Mouse (Mus musculus): ENCODE data around the gene Homer2. TPM values are rescaled to one million over a fixed set of nuclear protein-coding genes. Genes with fewer than 3 reads are reported as not detected.

Homer2 gene
- polyA plus RNA-seq, 1 experiment from 2014 or later = 30.1 TPM

DNA sequence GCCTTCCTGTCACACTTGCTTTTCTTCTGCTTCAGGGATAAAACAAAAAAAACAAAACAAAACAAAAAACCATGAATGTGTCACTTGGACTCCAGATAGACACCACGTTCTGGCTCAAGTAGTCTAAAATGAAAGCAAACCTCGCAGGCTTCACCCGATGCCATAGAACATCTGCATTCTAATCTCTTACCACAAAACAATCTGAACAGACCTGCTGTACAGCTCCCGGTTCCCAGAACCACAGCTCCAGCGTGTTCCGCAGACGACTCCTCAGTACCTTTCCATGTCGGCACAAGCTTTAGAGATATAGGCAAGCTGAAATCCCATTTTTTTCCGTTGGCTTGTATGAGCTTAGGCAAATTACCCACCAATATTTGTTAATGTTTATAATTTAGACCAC is 22.5 kb upstream of the Homer2 start:
- H3K36me3 ChIP-seq (ENCODE audit: control insufficient read depth, insufficient read depth, low read length) = no peaks in the 10 kb centered on the region
- no peaks in the 10 kb centered on the region for H3K27me3 ChIP-seq (ENCODE audit: control insufficient read depth, insufficient read depth, low read length)
- no peak overlapping the region for H3K9ac ChIP-seq (ENCODE audit: low read length)
- no peaks in the 10 kb centered on the region for H3K9me3 ChIP-seq (ENCODE audit: control insufficient read depth, low read length)
- H3K4me2 ChIP-seq (ENCODE audit: low read depth, low read length, severe bottlenecking) = no peak overlapping the region
- DNase-seq (ENCODE audit: low spot score) (no peak), ATAC-seq (replicated peaks; ENCODE audit: low FRiP score) (no peak)
- WGBS = 91% methylated on average over 9 of the region's 9 CpGs
- no peak overlapping the region for H3K27ac ChIP-seq (ENCODE audit: low read depth, low read length)
- H3K4me1 ChIP-seq (replicated peaks; ENCODE audit: control insufficient read depth, insufficient read depth, low read length) = no peaks in the 10 kb centered on the region
- H3K4me3 ChIP-seq (ENCODE audit: low read depth, low read length) = no peak overlapping the region

- Histone ChIP-seq H3K4me3 (ENCODE audit: low read depth, low read length) (no peak overlapping the region), H3K4me2 (ENCODE audit: low read depth, low read length, severe bottlenecking) (no peak overlapping the region), H3K4me1 (replicated peaks; ENCODE audit: control insufficient read depth, insufficient read depth, low read length) (no peaks in the 10 kb centered on the region), H3K27ac (ENCODE audit: low read depth, low read length) (no peak overlapping the region), H3K36me3 (ENCODE audit: control insufficient read depth, insufficient read depth, low read length) (no peaks in the 10 kb centered on the region), H3K9me3 (ENCODE audit: control insufficient read depth, low read length) (no peaks in the 10 kb centered on the region), H3K27me3 (ENCODE audit: control insufficient read depth, insufficient read depth, low read length) (no peaks in the 10 kb centered on the region), H3K9ac (ENCODE audit: low read length) (no peak overlapping the region)
- WGBS = 84% methylated on average over 9 of the region's 9 CpGs
- ATAC-seq (replicated peaks; ENCODE audit: low FRiP score) (no peak), DNase-seq (ENCODE audit: low spot score) (no peak)
These were observed 20.4 kb upstream of the Homer2 start for GRCm38 (mm10) chr7:81727716-81728115.

DNA sequence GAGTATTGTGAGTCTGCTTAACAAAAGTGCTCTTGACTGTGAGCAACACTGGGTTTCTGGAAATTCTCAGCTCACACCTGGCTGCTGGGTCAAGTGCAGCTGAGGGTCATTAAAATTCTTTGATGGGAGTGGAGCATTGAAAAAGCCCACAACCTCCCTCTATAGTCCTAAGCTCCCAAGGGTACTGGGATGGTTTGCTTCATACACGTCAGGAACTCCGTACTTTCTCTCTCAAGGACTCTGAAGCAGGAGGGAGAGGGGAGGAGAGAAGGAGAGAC is 19.3 kb upstream of the Homer2 start:
- no peaks in the 10 kb centered on the region for H3K9me3 ChIP-seq (ENCODE audit: control insufficient read depth, low read length)
- H3K36me3 ChIP-seq (ENCODE audit: control insufficient read depth, insufficient read depth, low read length) = no peaks in the 10 kb centered on the region
- H3K27ac ChIP-seq (ENCODE audit: low read depth, low read length) = no peak overlapping the region
- DNase-seq (ENCODE audit: low spot score) = no peak
- no peak for ATAC-seq (replicated peaks; ENCODE audit: low FRiP score)
- no peak overlapping the region for H3K9ac ChIP-seq (ENCODE audit: low read length)
- 78% methylated on average over 2 of the region's 2 CpGs for WGBS
- no peaks in the 10 kb centered on the region for H3K27me3 ChIP-seq (ENCODE audit: control insufficient read depth, insufficient read depth, low read length)
- H3K4me3 ChIP-seq (ENCODE audit: low read depth, low read length) = no peak overlapping the region
- no peak overlapping the region for H3K4me2 ChIP-seq (ENCODE audit: low read depth, low read length, severe bottlenecking)
- H3K4me1 ChIP-seq (replicated peaks; ENCODE audit: control insufficient read depth, insufficient read depth, low read length) = no peaks in the 10 kb centered on the region

GRCm38 (mm10) chr7:81725986-81726727 is 18.8 kb upstream of the Homer2 start:
- H3K4me1 ChIP-seq (replicated peaks; ENCODE audit: control insufficient read depth, insufficient read depth, low read length) = no peaks in the 10 kb centered on the region
- H3K4me2 ChIP-seq (ENCODE audit: low read depth, low read length, severe bottlenecking) = no peak overlapping the region
- H3K9me3 ChIP-seq (ENCODE audit: control insufficient read depth, low read length) = no peaks in the 10 kb centered on the region
- no peak overlapping the region for H3K9ac ChIP-seq (ENCODE audit: low read length)
- DNase-seq (ENCODE audit: low spot score) (no peak), ATAC-seq (replicated peaks; ENCODE audit: low FRiP score) (no peak)
- no peak overlapping the region for H3K4me3 ChIP-seq (ENCODE audit: low read depth, low read length)
- H3K27ac ChIP-seq (ENCODE audit: low read depth, low read length) = no peak overlapping the region
- 86% methylated on average over 18 of the region's 18 CpGs for WGBS
- H3K27me3 ChIP-seq (ENCODE audit: control insufficient read depth, insufficient read depth, low read length) = no peaks in the 10 kb centered on the region
- H3K36me3 ChIP-seq (ENCODE audit: control insufficient read depth, insufficient read depth, low read length) = no peaks in the 10 kb centered on the region

DNA sequence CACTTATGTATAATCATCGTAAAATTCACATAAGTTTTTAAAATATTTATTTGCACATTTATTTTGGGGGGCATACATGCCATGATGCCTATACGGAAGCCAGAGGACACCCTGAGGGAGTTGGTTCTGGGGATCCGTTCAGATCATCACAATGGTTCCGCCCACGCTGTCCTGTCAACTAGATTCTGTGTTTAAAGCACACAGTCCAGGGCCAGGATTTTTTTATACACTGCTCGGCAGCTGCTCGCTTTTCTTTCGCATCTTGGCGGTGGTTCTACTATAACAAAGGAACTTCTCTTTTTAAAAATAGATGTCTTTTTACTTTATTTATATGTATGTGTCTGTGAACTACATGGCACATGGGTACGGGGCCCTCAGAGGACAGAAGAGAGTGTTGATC is 16.5 kb upstream of the Homer2 start:
- Histone ChIP-seq H3K4me1 (replicated peaks; ENCODE audit: control insufficient read depth, insufficient read depth, low read length) (no peaks in the 10 kb centered on the region), H3K4me2 (ENCODE audit: low read depth, low read length, severe bottlenecking) (no peak overlapping the region), H3K27ac (ENCODE audit: low read depth, low read length) (no peak overlapping the region), H3K36me3 (ENCODE audit: control insufficient read depth, insufficient read depth, low read length) (no peaks in the 10 kb centered on the region), H3K9me3 (ENCODE audit: control insufficient read depth, low read length) (no peaks in the 10 kb centered on the region), H3K4me3 (ENCODE audit: low read depth, low read length) (no peak overlapping the region), H3K9ac (ENCODE audit: low read length) (no peak overlapping the region), H3K27me3 (ENCODE audit: control insufficient read depth, insufficient read depth, low read length) (no peaks in the 10 kb centered on the region)
- ATAC-seq (replicated peaks; ENCODE audit: low FRiP score) (no peak), DNase-seq (ENCODE audit: low spot score) (no peak)
- WGBS = 94% methylated on average over 10 of the region's 10 CpGs

GRCm38 (mm10) chr7:81721271-81721670 is 13.9 kb upstream of the Homer2 start:
- Histone ChIP-seq H3K9ac (ENCODE audit: low read length) (no peak overlapping the region), H3K36me3 (ENCODE audit: control insufficient read depth, insufficient read depth, low read length) (no peaks in the 10 kb centered on the region), H3K4me3 (ENCODE audit: low read depth, low read length) (no peak overlapping the region), H3K4me2 (ENCODE audit: low read depth, low read length, severe bottlenecking) (no peak overlapping the region), H3K4me1 (replicated peaks; ENCODE audit: control insufficient read depth, insufficient read depth, low read length) (no peaks in the 10 kb centered on the region), H3K27me3 (ENCODE audit: control insufficient read depth, insufficient read depth, low read length) (no peaks in the 10 kb centered on the region), H3K27ac (ENCODE audit: low read depth, low read length) (no peak overlapping the region), H3K9me3 (ENCODE audit: control insufficient read depth, low read length) (no peaks in the 10 kb centered on the region)
- WGBS = 70% methylated on average over 5 of the region's 5 CpGs
- DNase-seq (ENCODE audit: low spot score) (no peak), ATAC-seq (replicated peaks; ENCODE audit: low FRiP score) (no peak)

GRCm38 (mm10) chr7:81719216-81719661 is 11.9 kb upstream of the Homer2 start:
- H3K27me3 ChIP-seq (ENCODE audit: control insufficient read depth, insufficient read depth, low read length) = no peaks in the 10 kb centered on the region
- no peaks in the 10 kb centered on the region for H3K9me3 ChIP-seq (ENCODE audit: control insufficient read depth, low read length)
- no peak overlapping the region for H3K4me2 ChIP-seq (ENCODE audit: low read depth, low read length, severe bottlenecking)
- no peak overlapping the region for H3K27ac ChIP-seq (ENCODE audit: low read depth, low read length)
- DNase-seq (ENCODE audit: low spot score) (no peak), ATAC-seq (replicated peaks; ENCODE audit: low FRiP score) (no peak)
- H3K9ac ChIP-seq (ENCODE audit: low read length) = no peak overlapping the region
- WGBS = 83% methylated on average over 1 of the region's 1 CpGs
- H3K36me3 ChIP-seq (ENCODE audit: control insufficient read depth, insufficient read depth, low read length) = no peaks in the 10 kb centered on the region
- H3K4me3 ChIP-seq (ENCODE audit: low read depth, low read length) = no peak overlapping the region
- no peaks in the 10 kb centered on the region for H3K4me1 ChIP-seq (replicated peaks; ENCODE audit: control insufficient read depth, insufficient read depth, low read length)

GRCm38 (mm10) chr7:81718657-81719056 is 11.3 kb upstream of the Homer2 start:
- H3K4me2 ChIP-seq (ENCODE audit: low read depth, low read length, severe bottlenecking) = no peak overlapping the region
- ATAC-seq (replicated peaks; ENCODE audit: low FRiP score) (no peak), DNase-seq (ENCODE audit: low spot score) (no peak)
- no peaks in the 10 kb centered on the region for H3K9me3 ChIP-seq (ENCODE audit: control insufficient read depth, low read length)
- H3K27ac ChIP-seq (ENCODE audit: low read depth, low read length) = no peak overlapping the region
- no peak overlapping the region for H3K9ac ChIP-seq (ENCODE audit: low read length)
- no peak overlapping the region for H3K4me3 ChIP-seq (ENCODE audit: low read depth, low read length)
- 65% methylated on average over 1 of the region's 1 CpGs for WGBS
- H3K27me3 ChIP-seq (ENCODE audit: control insufficient read depth, insufficient read depth, low read length) = no peaks in the 10 kb centered on the region
- no peaks in the 10 kb centered on the region for H3K36me3 ChIP-seq (ENCODE audit: control insufficient read depth, insufficient read depth, low read length)
- H3K4me1 ChIP-seq (replicated peaks; ENCODE audit: control insufficient read depth, insufficient read depth, low read length) = no peaks in the 10 kb centered on the region

- no peak overlapping the region for H3K4me2 ChIP-seq (ENCODE audit: low read depth, low read length, severe bottlenecking)
- H3K36me3 ChIP-seq (ENCODE audit: control insufficient read depth, insufficient read depth, low read length) = no peaks in the 10 kb centered on the region
- no peak overlapping the region for H3K27ac ChIP-seq (ENCODE audit: low read depth, low read length)
- no peak overlapping the region for H3K9ac ChIP-seq (ENCODE audit: low read length)
- no peak for ATAC-seq (replicated peaks; ENCODE audit: low FRiP score)
- no peak overlapping the region for H3K4me3 ChIP-seq (ENCODE audit: low read depth, low read length)
- WGBS = 87% methylated on average over 4 of the region's 4 CpGs
- peaks cover 6% of the 10 kb centered on the region; the same call in 1 of the 2 replicates for H3K4me1 ChIP-seq (replicated peaks; ENCODE audit: control insufficient read depth, insufficient read depth, low read length)
- no peaks in the 10 kb centered on the region for H3K9me3 ChIP-seq (ENCODE audit: control insufficient read depth, low read length)
- peaks cover 5% of the 10 kb centered on the region; the same call in 1 of the 2 replicates for H3K27me3 ChIP-seq (ENCODE audit: control insufficient read depth, insufficient read depth, low read length)
- DNase-seq (ENCODE audit: low spot score) = no peak
These were observed 2.8 kb upstream of the Homer2 start for GRCm38 (mm10) chr7:81710166-81710565.

Measured in forebrain, embryonic 11.5 days (tissue).